Mouse (Mus musculus): ENCODE data around the gene Nkx1-1.

The Nkx1-1 gene

GRCm38 (mm10) chr5:33433201-33434138 lies at the start of gene Nkx1-1:
Nkx1-1 (minus strand) TSS chr5:33433976.
- no peak for DNase-seq (ENCODE audit: low read depth, low spot score)

DNA sequence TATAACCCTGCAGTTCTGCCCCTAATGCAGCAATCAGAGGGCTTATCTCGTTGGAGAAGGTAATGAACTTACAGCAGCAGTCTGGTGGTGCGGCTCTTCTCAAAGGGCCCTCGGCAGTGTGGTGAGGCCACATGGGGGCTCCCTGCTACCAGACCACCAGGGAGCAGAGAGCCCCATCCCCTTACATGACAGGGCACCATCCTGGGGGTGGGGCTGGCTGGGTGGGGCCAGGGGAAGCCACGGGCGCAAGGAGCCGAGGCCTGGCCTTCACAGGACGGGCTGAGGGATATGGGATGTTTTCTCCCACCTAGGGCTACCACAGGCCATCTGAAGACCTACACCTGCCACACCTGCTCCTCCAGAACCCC lies 47.5 kb upstream of the Nkx1-1 start:
- DNase-seq (ENCODE audit: low read depth, low spot score), result no peak

GRCm38 (mm10) chr5:33480582-33481317 lies 47.0 kb upstream of the Nkx1-1 start:
- DNase-seq (ENCODE audit: low read depth, low spot score), result no peak

- DNase-seq (ENCODE audit: low read depth, low spot score), result no peak
Observed at GRCm38 (mm10) chr5:33465464-33465863, 31.7 kb upstream of the Nkx1-1 start.

GRCm38 (mm10) chr5:33464390-33464789 lies 30.6 kb upstream of the Nkx1-1 start:
- no peak for DNase-seq (ENCODE audit: low read depth, low spot score)

DNA sequence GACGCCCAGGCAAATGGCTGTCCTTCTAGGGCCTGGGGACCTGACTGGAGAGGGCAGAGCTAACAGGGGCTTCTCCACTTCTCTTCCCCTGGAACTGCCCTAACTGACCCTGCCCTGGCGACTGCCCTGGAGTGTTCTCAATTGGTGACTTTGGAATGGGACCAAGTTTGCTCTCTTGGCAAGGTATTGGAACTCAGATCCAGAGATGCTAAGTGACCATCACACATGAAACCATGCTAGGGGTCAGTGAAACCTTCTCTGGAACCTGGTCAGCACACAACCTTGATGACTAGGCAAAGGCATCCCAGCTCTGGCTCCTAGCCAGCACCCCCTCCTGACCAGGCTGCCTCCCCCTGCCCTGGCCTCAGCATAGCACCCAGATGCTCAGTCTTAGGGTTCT lies 25.3 kb upstream of the Nkx1-1 start:
- no peak for DNase-seq (ENCODE audit: low read depth, low spot score)

- no peak for DNase-seq (ENCODE audit: low read depth, low spot score)
Observed at GRCm38 (mm10) chr5:33458132-33458622, 24.4 kb upstream of the Nkx1-1 start.

GRCm38 (mm10) chr5:33455737-33456136 lies 22.0 kb upstream of the Nkx1-1 start:
- DNase-seq (ENCODE audit: low read depth, low spot score), result no peak

DNA sequence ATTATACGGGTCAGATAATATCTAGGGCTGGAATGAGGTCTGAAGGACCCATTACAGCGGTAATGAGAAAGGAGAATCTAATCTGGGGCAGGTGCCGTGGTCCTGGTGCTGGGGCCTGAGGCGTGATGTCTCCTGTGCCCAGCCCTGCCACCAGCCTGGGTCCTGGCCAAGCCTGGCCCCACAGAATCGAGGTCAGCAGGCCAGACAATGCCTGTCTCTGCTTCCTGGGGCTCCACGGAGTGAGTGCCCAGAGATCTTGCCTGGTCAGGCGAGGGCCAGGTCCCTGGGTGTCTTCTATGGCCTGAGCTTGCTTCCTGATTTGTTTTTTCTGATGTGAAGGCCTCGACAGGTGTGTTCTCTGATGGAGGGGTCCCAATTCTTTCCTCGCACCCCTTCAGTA lies 10.0 kb upstream of the Nkx1-1 start:
- DNase-seq (ENCODE audit: low read depth, low spot score), result no peak

GRCm38 (mm10) chr5:33442927-33443710 lies 9.3 kb upstream of the Nkx1-1 start:
- DNase-seq (ENCODE audit: low read depth, low spot score), result no peak

DNA sequence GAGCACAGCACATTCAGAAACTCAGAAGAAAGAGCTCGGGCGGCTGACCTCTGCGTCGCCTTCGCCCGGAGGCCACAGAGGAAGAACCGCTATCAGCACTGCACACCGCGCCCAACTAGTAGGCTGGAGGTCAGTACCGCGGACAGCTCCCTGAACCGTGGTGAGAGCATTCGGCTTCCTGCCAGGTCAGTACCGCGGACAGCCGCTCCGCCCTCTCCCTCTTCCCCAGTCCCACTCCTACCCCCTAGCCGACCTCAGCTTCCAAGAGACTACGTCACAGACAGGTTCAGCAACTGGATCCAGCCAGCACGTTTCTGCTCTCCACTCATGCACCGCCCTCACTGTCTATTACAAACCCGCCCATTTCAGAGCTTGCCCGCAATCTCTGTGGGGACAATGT lies 4.4 kb upstream of the Nkx1-1 start:
- DNase-seq (ENCODE audit: low read depth, low spot score), result peak; percentile 34

DNA sequence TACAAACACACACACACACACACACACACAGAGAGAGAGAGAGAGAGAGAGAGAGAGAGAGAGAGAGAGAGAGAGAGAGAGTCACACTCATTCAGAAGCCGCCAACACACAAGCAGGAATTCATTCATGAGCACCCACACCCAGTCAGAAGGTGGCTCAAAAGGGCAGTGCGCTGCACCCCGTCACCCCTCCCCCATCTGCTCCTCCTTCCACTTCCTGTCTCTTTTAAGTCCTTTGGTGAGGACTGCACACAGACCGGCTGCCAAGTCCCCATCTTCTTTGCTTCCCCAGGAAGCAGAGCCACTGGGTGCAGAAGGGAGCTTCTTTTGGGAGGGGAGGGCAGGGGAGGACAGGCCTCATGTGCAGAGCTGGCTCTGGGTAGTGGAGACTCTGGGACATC lies 2.2 kb upstream of the Nkx1-1 start:
- no peak for DNase-seq (ENCODE audit: low read depth, low spot score)

- DNase-seq (ENCODE audit: low read depth, low spot score), result no peak
Observed at GRCm38 (mm10) chr5:33435151-33435550, 1.4 kb upstream of the Nkx1-1 start.

- no peak for DNase-seq (ENCODE audit: low read depth, low spot score)
Observed at GRCm38 (mm10) chr5:33434141-33434780, 485 bp upstream of the Nkx1-1 start.

- DNase-seq (ENCODE audit: low read depth, low spot score), result no peak
Observed at GRCm38 (mm10) chr5:33432057-33432935, 1.5 kb downstream of the Nkx1-1 start.

- DNase-seq (ENCODE audit: low read depth, low spot score), result no peak
Observed at GRCm38 (mm10) chr5:33431173-33432005, 2.4 kb downstream of the Nkx1-1 start.

- no peak for DNase-seq (ENCODE audit: low read depth, low spot score)
Observed at GRCm38 (mm10) chr5:33430511-33431172, 3.1 kb downstream of the Nkx1-1 start.

GRCm38 (mm10) chr5:33430106-33430505 lies 3.7 kb downstream of the Nkx1-1 start:
- no peak for DNase-seq (ENCODE audit: low read depth, low spot score)

DNA sequence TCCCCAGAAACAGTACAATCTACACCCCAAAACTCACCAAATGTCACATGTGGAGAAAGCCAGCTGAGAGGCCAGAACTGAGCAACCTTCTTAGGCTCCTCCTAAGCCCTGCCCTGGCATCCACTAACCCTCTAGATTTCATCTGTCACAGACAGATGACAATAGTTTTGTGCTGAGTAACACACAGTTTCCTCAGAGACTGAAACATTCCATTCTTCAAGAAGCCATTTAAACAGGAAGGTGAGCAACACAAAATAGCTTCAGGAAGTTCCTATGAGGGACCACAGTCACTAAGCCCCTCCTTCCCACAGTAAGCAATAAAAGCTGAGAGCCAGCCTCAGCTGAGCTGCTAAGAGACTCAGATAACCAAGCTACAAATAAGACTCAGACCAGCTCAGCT lies 6.3 kb downstream of the Nkx1-1 start:
- DNase-seq (ENCODE audit: low read depth, low spot score), result no peak

All from brain, adult 2 months (tissue).